Mouse (Mus musculus): Measurements from ENCODE around the gene Galnt10. TPM values are rescaled to one million over a fixed set of nuclear protein-coding genes. Genes with fewer than 3 reads are reported as not detected.

Gene Galnt10
- total and polyA plus RNA-seq, 3 experiments: 0.07 to 0.85 TPM; not detected in 1

DNA sequence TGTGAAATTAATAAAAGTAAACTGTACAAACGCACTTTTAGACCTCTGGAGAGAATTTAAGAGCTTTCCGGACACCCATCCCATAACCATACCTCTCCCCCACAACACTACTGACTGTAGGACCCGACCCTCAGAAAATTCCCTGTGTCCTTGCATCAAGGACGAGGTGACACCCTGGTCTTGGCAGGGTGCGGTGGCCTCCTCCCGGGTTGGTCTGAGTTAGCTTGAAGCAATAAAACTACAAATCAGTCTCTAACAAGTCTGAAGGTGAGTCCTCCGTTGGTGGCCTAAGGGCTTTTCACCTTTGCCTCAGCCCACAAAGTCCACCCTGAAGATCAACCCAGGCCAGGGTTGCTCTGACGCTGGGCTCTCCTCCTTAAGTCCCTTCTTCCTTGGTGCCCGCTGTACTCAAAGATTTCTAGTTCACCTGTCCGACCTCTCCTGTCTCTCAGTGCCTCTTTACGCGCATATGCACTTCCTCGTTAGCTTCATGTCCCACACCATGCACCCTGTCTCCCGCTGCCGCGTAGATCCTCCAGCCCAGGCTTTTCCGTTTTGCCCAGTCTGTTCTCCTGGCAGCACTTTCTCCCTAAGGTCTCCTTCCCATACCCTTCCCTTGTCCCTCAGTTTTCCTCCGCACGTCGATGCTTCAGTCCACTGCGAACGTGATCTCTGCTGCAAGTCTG is 155.2 kb downstream of the Galnt10 start:
- no peak for TF ChIP-seq UBTF (IDR thresholded peaks at IDR 0.05; ENCODE audit: low read depth, low read length)
- TF ChIP-seq HCFC1 (IDR thresholded peaks at IDR 0.05; ENCODE audit: low read depth, low read length): no peak
- peak; percentile 52; the same call in 1 of the 2 replicates for TF ChIP-seq ELF1 (IDR thresholded peaks at IDR 0.05; ENCODE audit: low read depth, low read length)
- peaks cover 13% of the 10 kb centered on the region for H3K27me3 ChIP-seq (replicated peaks)
- peak; percentile 21 for DNase-seq (ENCODE audit: extremely low read depth)
- H3K4me1 ChIP-seq (ENCODE audit: control insufficient read depth in 1 of 2, insufficient read depth in 2 of 2): peaks cover 7 to 24% of the 10 kb centered on the region in 2 experiments; a peak in 3 of 4 replicates
- dilution Hi-C loops (cut with MboI; ENCODE audit: extremely low pct_ligation_motif_present, extremely low pct_unique_long_range_greater_than_20kb, low sequenced_read_pairs) (no loop called here), in situ Hi-C loops (cut with MboI; ENCODE audit: low pct_ligation_motif_present, low pct_unique_long_range_greater_than_20kb, low sequenced_read_pairs) (loop anchor here (5.0 to 10.0 kb wide), 2 partner anchors 137 to 284 kb away; no protein-coding TSS in a partner anchor)
- no peaks in the 10 kb centered on the region for H3K9me3 ChIP-seq (replicated peaks; ENCODE audit: low read length)
- peak overlapping the region; percentile 73 to 97 (median 74) for H3K4me3 ChIP-seq (replicated peaks in 1 of 3; ENCODE audit: low read depth in 2 of 3, low read length in 2 of 3, poor library complexity in 1 of 3)
- H3K79me2 ChIP-seq (replicated peaks; ENCODE audit: control insufficient read depth, extremely low read depth, insufficient read depth, poor library complexity, severe bottlenecking): no peaks in the 10 kb centered on the region
- peaks cover 0 to 2% of the 10 kb centered on the region in 2 experiments for H3K36me3 ChIP-seq (replicated peaks in 1 of 2; ENCODE audit: control insufficient read depth in 1 of 2, insufficient read depth in 1 of 2, low read length in 1 of 2)
- H3K4me2 ChIP-seq (ENCODE audit: insufficient read depth, low read depth, poor library complexity, severe bottlenecking): peak overlapping the region; percentile 76
- H3K27ac ChIP-seq (ENCODE audit: insufficient read depth, low read depth): no peak overlapping the region
- H3K9ac ChIP-seq (ENCODE audit: insufficient read depth, low read depth): peak overlapping the region; percentile 70

- H3K4me3 ChIP-seq (replicated peaks in 1 of 3; ENCODE audit: low read depth in 2 of 3, low read length in 2 of 3, poor library complexity in 1 of 3): peak within 1 kb of the TSS; percentile 73 to 97 (median 74)
- peaks cover 0 to 8% of the 10 kb centered on the region in 2 experiments for H3K36me3 ChIP-seq (replicated peaks in 1 of 2; ENCODE audit: control insufficient read depth in 1 of 2, insufficient read depth in 1 of 2, low read length in 1 of 2)
- H3K4me2 ChIP-seq (ENCODE audit: insufficient read depth, low read depth, poor library complexity, severe bottlenecking): peak within 1 kb of the TSS; percentile 83
- peak; percentile 81; the same call in 1 of the 2 replicates for TF ChIP-seq POLR2AphosphoS2 (IDR thresholded peaks at IDR 0.05; ENCODE audit: low read depth, low read length)
- TF ChIP-seq TCF12 (IDR thresholded peaks at IDR 0.05; ENCODE audit: low read depth, low read length): peak; percentile 78
- TF ChIP-seq IRF4 (IDR thresholded peaks at IDR 0.05; ENCODE audit: low read depth, low read length): peak; percentile 55
- no peak for TF ChIP-seq ZC3H11A (IDR thresholded peaks at IDR 0.05; ENCODE audit: low read depth, low read length)
- peak; percentile 22; the same call in 1 of the 2 replicates for TF ChIP-seq RCOR1 (conservative IDR thresholded peaks at IDR 0.05; ENCODE audit: low read depth, low read length)
- TF ChIP-seq POLR2A (IDR thresholded peaks at IDR 0.05; ENCODE audit: low read depth, low read length): peak; percentile 90
- peak; percentile 95 for TF ChIP-seq CHD2 (IDR thresholded peaks at IDR 0.05; ENCODE audit: low read length)
- TF ChIP-seq ZMIZ1 (IDR thresholded peaks at IDR 0.05; ENCODE audit: low read depth, low read length): peak; percentile 87
- TF ChIP-seq ELF1 (IDR thresholded peaks at IDR 0.05; ENCODE audit: low read depth, low read length): peak; percentile 99
- TF ChIP-seq JUN (IDR thresholded peaks at IDR 0.05; ENCODE audit: insufficient read depth, low read depth, low read length): no peak
- peak; percentile 65 for TF ChIP-seq MXI1 (IDR thresholded peaks at IDR 0.05; ENCODE audit: low read depth, low read length)
- no peak for TF ChIP-seq BHLHE40 (IDR thresholded peaks at IDR 0.05; ENCODE audit: low read depth, low read length)
- 0 out of 2 replicates have a peak, but pooled peaks have one; percentile 6 for TF ChIP-seq KAT2A (IDR thresholded peaks at IDR 0.05; ENCODE audit: insufficient replicate concordance, low read length)
- peak; percentile 90 for TF ChIP-seq TBP (conservative IDR thresholded peaks at IDR 0.05; ENCODE audit: low read depth, low read length)
- TF ChIP-seq MAZ (IDR thresholded peaks at IDR 0.05; ENCODE audit: low read depth, low read length): peak; percentile 87
- no peak for TF ChIP-seq USF1 (IDR thresholded peaks at IDR 0.05; ENCODE audit: low read depth, low read length)
- peak; percentile 95 for TF ChIP-seq NELFE (IDR thresholded peaks at IDR 0.05; ENCODE audit: low read depth, low read length)
- TF ChIP-seq HCFC1 (IDR thresholded peaks at IDR 0.05; ENCODE audit: low read depth, low read length): peak; percentile 74
- peak; percentile 67 for TF ChIP-seq SIN3A (IDR thresholded peaks at IDR 0.05; ENCODE audit: low read length)
- peaks cover 7 to 24% of the 10 kb centered on the region in 2 experiments; a peak in 3 of 4 replicates for H3K4me1 ChIP-seq (ENCODE audit: control insufficient read depth in 1 of 2, insufficient read depth in 2 of 2)
- H3K27ac ChIP-seq (ENCODE audit: insufficient read depth, low read depth): no peak within 1 kb of the TSS
- peak within 1 kb of the TSS; percentile 70 for H3K9ac ChIP-seq (ENCODE audit: insufficient read depth, low read depth)
- in situ Hi-C loops (cut with MboI; ENCODE audit: low pct_ligation_motif_present, low pct_unique_long_range_greater_than_20kb, low sequenced_read_pairs) (loop anchor here (5.0 to 10.0 kb wide), 2 partner anchors 136 to 284 kb away; no protein-coding TSS in a partner anchor), dilution Hi-C loops (cut with MboI; ENCODE audit: extremely low pct_ligation_motif_present, extremely low pct_unique_long_range_greater_than_20kb, low sequenced_read_pairs) (no loop called here)
- H3K9me3 ChIP-seq (replicated peaks; ENCODE audit: low read length): no peaks in the 10 kb centered on the region
- H3K79me2 ChIP-seq (replicated peaks; ENCODE audit: control insufficient read depth, extremely low read depth, insufficient read depth, poor library complexity, severe bottlenecking): no peaks in the 10 kb centered on the region
- peaks cover 13% of the 10 kb centered on the region for H3K27me3 ChIP-seq (replicated peaks)
- peak; percentile 96 for DNase-seq (ENCODE audit: extremely low read depth)
Observed at GRCm38 (mm10) chr11:57800971-57801765, 155.9 kb downstream of the Galnt10 start, which contains the start of gene Sap30l. Gene Sap30l (plus strand): TSS chr11:57801637.
